Mouse (Mus musculus) monocyte, adult 5-6 weeks (primary cell): ENCODE results near the gene Cox6a2. TPM values are rescaled to one million over a fixed set of nuclear protein-coding genes. Genes with fewer than 3 reads are reported as not detected.

ENCODE experiments used
- ATAC-seq: fragments of 153-309, 156-312 bp; replicated peaks from 2 replicates; pipeline ENCODE4 v1.8.0; 2017; ENCODE audit warnings: mild to moderate bottlenecking; ENCODE audit not compliant: low TSS enrichment, insufficient number of reproducible peaks, severe bottlenecking, poor library complexity, low FRiP score
- total RNA-seq: library from RNA; stranded (forward); fragments of 200-1000, 200-491, 200-594 nt; gene quantifications from 3 replicates; pipeline ENCODE4 v1.2.3, GENCODE M21; 2017

The Cox6a2 gene
- total RNA-seq, 1 experiment from 2014 or later, result 3.0 TPM

DNA sequence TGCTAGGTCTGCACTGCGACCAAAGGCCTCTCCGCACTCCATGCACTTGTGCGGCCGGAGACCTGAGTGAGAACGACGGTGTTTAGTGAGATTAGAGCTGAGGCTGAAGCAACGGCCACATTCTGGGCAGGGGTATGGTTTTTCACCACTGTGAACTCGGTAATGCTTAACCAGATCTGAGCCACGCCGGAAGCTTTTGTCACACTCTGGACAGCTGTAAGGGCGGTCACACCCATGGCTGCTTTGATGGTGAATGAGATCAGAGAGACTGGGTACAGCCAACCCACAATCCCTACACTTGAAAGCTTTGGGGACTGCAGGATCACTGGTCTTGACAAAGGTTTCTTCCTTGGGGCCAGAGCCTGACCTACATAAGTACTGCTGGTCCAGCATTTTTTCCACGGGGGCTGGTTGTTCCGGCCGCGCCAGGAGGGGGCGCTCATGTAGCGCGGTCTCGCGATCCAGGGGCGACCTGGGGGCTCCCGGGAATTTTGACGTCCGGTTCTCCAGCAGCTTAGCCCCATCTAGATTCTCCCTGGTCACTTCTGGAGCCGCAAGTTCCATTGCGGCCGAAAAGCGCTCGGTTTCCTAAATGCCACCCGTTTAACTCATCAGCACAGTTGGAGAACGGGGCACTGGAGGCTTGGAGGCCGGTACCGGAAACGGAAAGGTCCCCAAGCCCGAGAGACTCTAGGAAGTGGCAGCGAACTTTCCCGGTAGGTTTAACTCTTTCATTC lies 30.8 kb upstream of the Cox6a2 start, which contains the start of gene Armc5:
Armc5 (plus strand) TSS at position 487 of the 737 bp plus-strand sequence.
- ATAC-seq, result peak; percentile 7

DNA sequence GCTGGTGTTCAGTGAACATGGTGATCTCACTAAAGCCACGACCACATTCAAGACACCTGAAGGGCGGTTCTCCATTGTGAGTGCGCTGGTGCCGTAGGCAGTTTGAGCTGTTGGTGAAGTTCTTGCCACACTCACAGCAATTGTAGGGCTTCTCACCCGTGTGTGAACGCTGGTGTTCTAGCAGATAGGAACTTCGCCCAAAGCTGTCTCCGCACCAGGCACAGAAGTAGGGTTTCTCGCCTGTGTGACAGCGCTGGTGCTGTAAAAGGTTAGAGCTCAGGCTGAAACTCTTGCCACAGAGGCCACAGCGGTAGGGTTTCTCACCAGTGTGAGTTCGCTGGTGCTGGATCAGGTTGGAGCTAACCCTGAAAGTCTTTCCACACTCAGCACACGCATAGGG lies 30.2 kb upstream of the Cox6a2 start:
- no peak for ATAC-seq

DNA sequence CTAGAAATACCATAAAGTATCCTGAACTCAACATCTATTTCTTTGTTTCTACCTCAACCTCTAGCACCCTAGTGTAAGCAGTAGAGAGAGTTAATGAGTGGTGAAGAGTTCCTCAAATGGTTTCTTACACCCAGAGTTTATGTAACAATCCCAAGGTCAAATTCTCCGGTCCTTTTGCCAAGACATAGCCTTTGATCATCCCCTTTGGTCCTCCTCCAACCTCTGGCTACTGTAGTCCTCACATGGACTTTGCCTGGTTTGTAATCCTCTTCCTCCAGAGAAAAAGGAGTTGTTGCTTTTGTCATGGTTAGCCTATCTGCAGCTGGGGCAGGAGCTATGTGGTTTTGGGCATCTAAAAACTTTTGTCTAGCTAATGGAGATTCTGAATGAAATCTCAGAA lies 29.3 kb upstream of the Cox6a2 start:
- ATAC-seq, result no peak

DNA sequence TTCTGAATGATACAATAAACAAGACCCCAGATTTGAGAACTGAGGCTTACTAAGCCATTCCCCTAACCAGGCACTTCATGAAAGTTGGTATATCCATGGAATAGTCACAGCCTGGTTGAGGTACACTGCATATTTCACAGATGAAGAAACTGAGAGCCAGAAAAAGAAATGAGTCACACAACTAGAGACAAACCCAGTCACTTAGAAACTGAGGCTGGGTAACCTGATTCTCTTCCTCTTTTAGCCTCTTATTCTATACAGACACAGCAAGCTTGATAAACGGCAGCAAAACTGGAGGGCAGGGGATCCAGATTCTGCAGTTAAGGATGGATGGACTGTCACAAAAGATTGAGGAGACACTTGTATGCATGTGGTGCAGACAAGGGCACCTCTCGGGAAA lies 28.6 kb upstream of the Cox6a2 start:
- no peak for ATAC-seq

DNA sequence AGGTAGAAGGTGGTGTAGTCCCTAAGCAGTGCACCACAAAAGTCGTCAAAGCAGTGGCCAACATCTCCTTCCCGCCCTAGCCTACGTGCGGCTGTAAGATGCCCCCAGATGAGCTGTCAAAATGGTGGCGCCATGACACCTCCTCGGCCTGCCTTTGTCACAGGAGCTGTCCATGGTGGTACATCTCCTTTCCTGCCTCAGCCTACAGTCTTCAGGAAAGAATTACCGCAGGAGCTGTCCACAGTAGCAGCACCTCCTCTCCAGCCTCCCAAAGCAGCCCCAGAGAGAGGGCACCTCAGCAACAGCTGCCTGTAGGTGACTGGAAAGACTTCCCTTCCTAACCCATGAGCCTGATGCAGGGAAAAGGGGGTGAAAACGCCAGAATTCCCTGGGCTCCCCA lies 25.6 kb upstream of the Cox6a2 start:
- ATAC-seq, result no peak

DNA sequence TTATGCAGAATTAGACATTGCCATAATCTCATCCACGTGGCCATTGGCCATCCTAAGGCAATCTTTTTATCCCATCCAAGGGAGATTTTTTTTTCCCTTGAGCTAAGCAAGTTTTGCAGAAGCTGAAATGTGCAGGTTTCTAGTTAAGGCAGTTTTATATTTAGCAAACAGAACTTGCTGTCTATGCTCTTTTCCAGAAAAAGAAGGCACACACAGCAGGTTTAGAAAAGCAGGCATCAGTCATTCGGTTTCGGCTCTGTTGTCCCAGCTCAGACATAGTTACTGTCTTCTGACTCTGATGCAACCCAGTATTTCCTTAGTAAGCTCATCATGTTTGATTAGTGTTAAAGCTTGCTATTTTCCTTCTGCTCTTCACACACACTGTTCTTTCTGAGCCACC lies 14.7 kb upstream of the Cox6a2 start:
- ATAC-seq, result no peak

DNA sequence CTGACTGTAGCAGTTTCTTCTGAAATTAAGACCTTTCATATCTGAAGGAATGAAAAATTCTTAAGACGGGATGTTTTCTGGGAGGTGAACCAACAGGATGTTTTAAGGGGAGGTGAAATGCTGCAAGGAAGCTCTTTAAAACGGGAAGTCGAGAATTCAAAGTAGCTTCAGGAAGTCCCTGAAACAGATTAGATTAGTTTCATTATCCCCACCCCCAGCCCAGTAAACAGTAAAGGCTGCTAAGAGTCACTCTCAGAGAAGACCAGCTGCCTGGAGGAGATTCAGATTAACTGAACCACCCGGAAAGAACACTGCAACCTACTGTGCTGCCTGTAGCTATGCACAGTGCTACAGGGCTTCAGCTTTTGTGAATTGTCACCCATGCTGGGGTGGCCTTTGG lies 13.8 kb upstream of the Cox6a2 start:
- ATAC-seq, result no peak

DNA sequence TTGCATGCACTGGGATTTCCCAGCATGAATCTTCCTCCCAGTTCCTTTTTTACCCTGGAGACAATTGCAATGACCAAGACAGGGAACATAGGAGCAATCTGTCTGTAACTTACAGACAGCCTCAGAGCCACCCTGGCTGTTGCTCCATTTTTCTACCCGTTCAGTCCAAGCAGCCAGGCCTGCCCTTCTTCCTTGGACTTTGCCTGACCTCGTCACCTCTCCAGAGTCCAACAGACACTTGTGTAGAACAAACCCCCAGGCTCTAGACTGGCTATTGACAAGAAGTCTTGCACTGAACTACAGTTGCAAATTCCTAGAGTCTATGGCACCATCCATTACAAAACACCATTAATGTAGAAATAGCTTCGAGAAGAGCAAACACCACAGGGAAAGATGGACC lies 3.6 kb upstream of the Cox6a2 start:
- no peak for ATAC-seq

DNA sequence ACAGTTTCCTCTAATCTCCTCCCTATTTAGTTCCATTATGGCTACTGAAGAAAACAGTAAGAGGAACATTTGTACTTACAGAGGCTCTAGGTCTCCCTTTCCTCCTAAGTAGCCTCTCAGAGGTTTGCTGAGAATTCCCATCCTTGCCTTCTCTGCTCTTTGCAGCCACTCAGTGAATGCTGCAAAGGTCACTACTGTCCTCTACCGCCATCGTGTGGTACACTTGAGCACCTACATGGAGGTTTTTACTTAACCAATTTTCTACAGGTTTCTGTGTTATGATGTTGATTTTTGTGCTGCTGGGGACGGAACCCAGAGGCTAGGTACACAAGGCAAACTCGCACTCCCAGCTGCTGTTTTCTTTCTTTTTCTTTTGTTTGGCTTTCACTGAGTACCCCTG lies 2.0 kb upstream of the Cox6a2 start:
- peak; percentile 83 for ATAC-seq

DNA sequence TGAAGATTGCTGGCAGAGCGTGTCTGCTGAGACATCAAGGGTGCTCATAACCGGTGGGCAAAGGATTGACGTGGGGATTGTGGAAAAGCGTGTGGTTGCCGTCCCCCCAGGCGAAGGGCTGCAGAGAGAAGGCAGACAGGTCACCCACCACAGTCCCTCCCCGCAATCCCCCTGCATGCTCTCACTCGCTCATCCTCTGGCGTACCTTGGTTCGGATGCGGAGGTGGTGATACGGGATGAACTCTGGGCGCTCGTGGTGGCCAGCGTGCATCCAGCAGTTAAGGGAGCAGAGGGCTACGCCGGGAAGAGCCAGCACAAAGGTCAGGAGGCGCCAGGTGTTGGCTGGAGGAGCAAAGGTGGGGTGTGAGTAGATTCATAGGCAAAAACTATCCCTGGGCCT lies 492 bp downstream of the Cox6a2 start:
- ATAC-seq, result no peak

DNA sequence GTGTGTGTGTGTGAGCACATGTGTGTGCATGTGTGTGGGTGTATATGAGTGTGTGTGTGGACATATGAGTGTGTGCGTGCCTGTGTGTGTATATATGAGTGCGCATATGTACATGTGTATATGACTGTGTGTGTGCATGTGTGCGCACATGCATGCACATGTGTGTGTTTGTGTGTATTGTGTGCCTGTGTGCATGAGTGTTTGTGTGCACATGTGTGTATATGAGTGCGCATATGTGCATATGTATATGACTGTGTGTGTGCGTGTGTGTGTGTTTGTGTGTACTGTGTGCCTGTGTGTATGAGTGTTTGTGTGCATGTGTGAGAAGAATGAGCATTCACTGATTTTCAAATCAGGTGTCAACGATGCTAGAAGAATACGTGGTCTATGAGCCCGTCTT lies 2.0 kb downstream of the Cox6a2 start:
- no peak for ATAC-seq

DNA sequence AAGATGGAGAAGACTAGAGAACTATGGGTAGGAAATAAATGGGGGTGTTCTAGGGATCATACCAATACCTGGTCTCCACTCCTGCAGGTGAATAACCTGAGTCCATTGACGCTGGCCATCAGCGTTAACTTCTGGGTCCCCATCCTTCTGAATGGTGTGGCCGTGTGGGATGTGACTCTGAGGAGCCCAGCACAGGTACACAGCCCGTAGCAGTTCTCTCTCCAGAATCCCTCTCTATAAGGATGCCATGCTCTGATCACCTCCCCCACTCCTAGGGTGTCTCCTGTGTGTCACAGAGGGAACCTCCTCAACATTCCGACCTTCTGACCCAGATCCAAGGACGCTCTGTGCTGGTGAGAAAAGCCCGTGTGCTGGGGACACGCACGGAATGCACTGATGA lies 3.1 kb downstream of the Cox6a2 start:
- no peak for ATAC-seq

DNA sequence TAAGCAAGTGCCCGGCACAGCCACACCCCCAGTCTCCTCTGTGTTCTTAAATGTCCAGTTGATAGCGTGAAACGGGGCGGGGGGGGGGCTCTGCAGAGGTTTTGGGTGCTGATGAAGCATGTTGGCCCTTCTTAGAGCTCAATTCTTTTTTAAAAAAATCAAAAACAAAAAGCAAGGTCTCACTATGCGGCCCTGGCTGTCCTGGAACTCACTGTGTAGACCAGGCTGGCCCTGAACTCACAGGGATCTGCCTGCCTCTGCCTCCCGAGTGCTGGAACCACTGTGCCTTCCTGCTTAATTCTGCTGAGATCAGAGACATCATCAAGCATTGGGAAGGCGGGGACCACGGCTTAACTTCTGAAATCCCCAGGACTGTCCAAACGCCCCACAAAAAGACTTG lies 4.6 kb downstream of the Cox6a2 start:
- no peak for ATAC-seq

DNA sequence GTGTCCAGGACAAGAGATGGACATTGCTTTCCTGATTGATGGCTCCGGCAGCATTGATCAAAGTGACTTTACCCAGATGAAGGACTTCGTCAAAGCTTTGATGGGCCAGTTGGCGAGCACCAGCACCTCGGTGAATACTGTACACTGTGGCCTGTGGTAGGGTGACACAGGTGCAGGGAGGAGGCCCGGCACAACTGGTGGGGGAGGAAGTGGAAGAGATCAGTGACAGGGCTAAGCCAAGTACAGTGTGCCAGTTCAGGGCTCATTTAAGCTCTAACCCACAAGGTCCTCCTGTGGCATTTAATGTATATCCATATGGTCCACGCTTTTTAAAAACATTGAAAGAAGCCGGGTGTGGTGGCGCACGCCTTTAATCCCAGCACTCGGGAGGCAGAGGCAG lies 24.5 kb downstream of the Cox6a2 start:
- ATAC-seq, result no peak

DNA sequence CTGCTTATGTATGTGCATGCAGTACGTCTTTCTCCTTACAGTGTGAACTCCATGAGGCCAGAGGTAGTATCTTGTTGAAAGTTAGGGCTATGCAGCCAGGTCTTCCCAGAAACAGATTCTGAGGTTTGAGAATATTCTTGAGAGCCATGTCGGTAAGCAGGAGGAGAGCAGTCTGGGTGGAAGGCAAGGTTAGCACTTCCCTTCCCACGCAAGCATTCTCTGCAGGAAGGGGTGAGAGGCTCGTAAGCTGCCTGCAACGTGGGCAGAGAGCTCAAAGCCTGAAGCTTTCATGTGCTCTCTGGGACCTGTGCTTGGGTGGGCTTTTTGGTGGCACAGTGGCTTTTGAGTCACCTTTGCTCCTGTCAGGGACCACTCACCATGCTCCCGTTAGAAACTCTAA lies 25.6 kb downstream of the Cox6a2 start:
- ATAC-seq, result no peak

DNA sequence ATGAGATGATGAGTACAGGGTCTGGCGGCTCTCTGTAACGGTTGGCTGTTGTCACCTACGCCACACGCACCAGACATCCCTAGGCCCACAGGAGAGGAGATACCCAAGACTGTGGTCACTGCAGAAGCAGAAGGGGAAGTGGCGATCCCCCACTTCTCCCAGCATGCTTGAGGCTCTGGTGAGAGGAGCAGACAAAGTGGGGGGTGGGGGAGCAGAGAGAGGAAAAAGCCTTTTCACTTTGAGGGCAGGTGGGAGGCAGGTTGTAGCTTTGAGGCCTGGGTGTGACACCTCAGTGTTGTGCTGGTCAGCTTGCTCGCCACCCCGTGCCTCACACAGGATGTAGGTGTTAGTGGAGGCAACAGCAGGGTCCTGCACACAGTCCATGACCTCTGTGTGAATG lies 26.1 kb downstream of the Cox6a2 start:
- ATAC-seq, result peak; percentile 69

DNA sequence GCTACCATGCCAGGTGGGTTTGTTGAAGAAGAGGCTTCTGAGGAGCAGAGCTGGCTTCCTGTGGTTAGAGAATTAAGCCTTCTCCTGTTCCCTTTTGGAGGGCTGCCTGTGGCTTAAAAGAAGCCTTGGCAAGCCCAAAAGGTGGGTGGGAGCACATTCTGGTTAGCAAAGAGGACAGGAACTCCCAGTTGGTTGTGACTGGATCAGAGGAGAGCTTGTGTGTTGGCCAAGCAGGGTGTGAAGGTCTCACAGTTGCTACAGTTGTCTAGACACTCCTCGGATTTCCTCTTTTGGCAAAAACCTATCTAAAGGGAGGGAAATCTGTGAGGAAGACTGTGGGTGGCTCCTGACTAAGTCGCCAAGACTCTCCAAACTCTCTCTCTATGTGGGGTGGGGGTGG lies 27.8 kb downstream of the Cox6a2 start:
- ATAC-seq, result no peak

DNA sequence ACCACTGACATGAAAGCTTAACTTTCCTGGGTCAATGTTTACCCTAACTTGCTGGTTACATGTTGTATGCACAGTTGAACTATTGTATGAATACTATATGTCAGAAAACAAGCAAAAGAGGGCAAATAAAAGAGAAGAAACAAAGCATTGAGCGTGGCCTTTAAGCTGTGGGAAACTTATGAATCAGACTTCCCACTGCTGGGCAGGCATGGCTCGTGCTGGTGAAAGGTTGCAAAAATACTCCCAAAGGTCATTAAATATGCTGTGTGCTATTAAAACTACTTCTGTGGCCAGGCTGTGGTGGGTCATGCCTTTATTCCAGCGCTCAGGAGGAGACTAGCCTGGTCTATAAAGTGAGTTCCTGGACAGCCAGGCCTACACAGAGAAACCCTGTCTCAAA lies 36.2 kb downstream of the Cox6a2 start:
- 0 out of 2 replicates have a peak, but pooled peaks have one; percentile 53 for ATAC-seq

DNA sequence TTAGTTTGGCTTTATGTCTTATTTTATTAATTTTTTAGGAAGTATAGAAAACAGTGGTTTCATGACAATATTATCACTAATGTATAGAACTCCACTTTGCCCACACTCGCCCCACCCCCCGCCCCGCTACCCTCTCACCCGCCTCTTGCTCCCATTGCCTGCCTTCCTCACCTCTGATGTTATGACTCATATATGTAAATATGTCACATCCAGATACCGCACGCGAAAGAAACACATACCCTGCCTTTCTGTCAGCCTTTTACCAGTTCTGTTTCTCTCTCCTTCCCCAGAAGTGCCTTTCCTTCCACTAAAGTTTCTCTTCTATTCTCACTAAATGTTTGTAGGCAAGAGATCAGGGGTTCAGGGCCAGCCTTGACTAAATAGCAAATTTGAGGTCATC lies 39.8 kb downstream of the Cox6a2 start:
- ATAC-seq, result no peak

DNA sequence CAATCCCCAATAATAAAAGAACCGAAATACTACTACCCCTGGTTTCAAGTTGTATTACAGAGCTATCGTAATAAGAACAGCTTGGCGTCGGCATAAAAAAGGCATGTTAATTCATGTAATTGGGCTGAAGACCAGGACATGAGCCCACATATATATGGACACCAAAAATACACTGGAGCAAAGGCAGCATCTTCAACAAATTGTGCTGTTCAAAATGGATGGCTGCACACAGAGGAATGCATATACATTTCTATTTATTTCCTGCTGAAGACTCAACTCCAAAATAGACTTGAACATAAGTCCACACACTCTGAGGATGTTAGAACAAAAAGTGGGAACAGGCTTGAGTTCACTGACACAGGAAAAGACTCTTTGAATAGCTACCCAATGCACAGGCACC lies 42.2 kb downstream of the Cox6a2 start:
- ATAC-seq, result no peak
